Mouse (Mus musculus) natural killer cell, adult 2 months (primary cell): ENCODE measurements around the gene Prim2.

Experiments used
- DNase-seq, 2 experiments: peaks; one replicate each; pipeline ENCODE4 v3.0.0; 2022; ENCODE audit warnings: low spot score in 2 of 2

Prim2 gene

DNA sequence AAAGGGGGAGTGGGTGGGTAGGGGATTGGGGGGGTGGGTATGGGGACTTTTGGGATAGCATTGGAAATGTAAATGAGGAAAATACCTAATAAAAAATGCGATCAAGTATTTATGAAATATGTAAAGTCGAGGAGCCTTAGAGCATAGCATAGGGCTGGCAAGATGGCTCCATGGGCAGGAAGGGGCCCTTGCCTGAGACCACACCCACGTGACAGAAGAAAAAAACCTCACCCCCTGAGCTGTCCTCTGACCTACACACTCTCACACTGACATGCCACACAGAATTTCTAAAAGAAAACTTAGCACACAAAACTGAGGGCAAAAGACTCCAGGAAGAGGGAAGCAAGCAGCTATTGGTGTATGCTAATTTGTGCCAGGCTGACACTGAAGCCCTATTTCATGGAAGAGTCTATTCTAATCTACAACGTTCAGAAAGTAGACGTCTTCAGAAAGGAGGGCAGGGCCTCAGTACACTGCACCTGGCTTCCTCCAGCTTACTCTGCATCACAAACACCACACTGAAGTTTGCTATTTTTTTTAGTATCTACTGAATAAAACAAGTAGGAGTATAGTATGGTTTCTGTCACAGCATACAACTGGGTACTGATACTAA lies 65.4 kb downstream of the Prim2 start:
- no peak for DNase-seq

DNA sequence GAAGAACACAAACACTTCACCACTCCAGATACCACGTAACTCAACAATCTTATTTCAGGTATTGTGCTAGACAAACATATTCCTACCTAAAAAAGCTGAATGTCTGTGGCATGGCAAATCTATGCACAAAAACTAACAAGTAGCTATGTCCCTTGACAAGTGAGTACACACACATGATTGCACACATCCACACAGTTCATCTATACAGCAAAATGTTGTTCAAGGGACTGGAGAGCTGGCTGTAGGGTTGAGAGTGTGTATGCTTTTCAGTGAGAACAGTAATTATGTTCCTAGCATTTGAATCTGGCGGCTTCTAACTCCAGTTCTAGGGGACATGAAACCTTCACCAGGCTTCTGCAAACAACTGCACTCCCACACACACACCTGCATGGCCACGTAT lies 69.9 kb downstream of the Prim2 start:
- no peak for DNase-seq

DNA sequence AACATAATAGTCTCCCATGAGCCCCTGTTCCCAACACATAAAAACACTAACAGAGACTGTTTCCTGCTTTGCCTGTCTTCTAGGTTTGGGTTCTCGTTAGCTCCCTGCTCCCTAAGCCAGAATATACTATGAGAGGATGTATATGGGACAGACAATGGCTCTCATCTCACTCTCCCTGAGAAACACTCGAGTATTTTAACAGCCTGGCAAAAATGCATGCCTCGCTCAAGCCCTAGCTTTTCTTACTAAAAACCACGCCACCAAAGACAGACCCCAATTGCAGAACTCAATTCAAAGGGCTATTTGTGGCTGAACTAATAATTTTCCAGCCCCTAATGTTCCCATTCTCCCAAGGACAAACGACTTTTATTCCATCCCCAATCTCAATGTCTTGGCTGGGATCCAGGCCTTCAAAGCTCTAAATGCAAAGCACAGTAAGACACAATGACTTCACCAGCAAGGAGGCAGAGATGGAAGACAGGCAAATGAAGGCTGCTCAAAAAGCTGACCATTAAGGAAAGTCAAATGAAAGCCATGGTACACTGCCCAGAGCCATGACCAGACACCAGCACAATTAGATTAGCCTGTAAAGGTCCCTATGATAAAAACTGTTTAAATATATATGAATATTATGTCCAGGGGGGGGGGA lies 70.5 kb downstream of the Prim2 start:
- no peak for DNase-seq

DNA sequence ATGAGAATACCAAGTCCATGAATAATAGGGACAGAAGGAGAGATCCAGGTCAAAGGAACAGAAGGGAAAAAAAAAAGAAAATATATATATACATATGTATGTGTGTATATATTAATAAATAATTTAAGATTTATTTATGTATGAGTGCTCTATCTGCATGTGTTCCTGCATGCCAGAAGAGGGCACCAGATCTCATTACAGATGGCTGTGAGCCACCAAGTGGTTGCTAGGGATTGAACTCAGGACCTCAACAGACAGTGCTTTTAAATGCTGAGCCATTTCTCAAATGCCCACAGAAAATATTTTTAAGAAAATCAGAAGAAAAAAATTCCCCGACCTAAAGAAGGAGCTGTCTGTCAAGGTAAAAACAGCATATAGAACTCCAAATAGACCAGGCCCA lies 72.6 kb downstream of the Prim2 start:
- DNase-seq = no peak

DNA sequence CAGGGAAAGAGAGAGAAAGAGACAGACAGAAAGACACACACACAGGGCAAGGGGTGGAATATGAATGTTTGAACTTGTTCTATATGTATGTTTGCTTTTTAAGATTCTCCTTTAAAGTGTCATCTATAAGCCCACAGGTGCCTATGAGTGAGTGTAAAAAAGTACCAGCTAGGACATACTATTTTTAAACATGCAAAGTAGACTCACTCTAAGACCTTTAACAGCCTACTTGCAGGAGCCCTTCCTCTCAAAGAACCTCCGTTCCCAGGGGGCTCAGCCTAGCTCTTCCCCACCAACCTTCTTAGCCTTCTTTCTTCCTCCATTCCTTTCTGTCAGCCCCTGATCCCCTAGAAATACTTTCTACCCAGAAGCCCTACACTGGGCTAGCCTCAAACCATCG lies 73.7 kb downstream of the Prim2 start:
- no peak for DNase-seq

DNA sequence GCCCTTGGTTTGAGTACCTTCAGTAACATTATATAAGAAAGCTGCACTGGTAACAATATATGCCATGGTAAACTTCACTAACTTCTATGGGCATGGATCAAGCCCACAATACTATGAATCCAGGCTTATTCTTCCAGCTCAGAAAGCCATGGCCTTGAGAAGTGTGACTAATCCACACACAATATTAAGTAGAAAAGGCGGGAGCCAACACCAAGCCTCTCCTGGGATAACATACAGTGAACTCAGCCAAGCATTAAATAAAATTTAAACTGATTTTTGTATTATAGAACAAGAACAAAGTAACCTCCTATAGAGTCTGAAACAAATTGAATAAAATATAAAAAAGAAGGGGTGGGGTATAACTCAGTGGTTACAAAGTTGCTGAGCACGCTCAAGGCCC lies 74.6 kb downstream of the Prim2 start:
- DNase-seq = no peak

DNA sequence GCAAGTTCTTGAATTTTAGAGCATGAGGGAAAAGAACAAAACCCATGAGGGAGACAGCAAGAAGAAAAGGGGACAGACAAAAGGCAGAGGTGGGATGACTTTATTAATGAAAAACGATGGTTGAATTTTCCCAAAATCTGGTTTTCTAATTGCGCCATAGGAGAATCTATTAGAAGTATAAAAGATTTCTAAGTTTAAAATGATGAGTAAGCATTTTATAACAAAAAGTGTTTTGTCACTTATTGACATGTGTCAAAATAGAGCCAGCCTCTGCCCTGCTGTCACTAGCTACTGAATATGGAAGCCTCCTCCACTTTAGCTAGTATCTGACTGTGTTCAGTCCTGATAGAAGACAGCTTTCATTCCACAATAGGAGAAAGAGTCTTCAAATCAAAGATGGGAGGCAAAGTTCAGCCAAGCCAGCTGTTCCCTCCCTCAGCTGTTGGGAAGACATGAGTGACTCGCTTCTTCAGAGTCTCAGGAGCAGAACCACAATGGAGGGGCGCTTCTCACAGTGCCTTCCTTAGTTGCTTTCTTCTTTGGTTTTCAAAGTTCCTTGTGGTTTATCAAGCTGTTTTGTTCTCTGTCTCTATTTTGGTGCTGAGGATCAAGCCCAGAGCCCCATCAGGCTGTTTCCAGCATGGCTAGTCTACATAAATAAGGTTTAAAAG lies 75.7 kb downstream of the Prim2 start:
- no peak for DNase-seq

DNA sequence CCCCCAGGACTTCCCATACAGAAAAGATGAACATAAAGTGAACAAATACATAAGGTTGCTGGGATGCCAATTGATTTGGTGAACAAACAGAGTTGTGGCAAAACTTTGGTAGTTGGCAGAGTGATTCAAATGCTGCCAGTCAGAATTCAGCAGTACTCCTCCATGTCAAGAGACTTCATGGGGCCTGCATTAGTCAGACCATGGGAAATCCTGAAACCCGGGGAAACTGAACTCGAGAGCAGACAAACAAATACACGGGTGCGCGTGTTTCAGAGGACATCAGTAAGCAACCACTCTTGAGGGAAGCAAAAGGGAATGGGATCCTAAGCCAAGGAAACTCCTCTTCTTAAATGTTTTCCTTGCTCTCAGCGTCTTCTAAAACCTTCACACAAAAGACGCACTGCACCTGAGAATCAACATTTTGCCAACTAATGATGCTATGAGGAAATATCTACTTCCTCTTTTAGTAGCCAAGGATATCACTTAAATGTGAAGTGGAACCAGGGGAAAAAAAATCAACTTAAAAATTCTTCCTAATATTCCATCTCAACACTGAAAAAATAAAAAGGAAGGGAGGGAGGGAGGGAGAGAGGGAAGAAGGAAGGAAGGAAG lies 77.5 kb downstream of the Prim2 start:
- DNase-seq = no peak

DNA sequence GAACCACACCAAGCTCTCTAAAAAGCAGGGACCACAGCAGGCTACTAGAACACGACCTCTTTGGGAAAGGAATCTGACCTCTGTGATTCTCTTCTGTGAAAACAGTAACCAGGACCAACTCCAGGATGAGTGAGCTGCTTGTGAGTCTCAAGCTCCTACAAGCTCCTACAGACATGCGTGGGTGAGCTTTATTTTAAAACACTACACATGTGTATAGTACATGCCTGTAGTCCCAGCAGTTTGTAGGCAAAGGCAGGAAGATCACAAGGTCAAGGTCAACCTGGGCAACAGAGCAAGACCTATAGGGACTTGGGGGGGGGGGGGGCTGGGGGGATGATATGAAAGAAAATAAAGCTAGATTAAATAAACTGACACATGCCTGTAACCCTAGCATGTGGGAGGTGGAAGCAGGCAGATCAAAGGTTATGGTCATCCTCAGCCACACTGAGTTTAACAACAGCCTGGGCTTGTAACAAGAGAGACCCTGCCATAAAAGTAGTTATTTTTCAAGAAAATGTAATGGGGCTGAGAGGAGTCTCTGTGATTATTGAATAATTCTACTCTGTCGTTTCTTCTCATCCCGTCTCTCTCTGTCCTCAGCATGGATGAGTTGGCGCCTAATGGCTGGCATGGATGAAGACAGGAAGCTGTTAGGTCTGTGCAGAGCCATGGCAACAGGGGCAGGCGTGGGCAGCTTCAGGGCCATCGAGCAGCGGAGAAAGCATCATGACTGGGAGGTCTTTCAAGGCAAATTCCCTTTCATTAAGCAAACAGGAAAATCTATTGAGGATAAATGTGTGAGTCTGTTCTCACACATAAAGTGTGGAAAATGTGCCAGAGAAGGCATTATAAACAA lies 78.8 kb downstream of the Prim2 start:
- DNase-seq = no peak

DNA sequence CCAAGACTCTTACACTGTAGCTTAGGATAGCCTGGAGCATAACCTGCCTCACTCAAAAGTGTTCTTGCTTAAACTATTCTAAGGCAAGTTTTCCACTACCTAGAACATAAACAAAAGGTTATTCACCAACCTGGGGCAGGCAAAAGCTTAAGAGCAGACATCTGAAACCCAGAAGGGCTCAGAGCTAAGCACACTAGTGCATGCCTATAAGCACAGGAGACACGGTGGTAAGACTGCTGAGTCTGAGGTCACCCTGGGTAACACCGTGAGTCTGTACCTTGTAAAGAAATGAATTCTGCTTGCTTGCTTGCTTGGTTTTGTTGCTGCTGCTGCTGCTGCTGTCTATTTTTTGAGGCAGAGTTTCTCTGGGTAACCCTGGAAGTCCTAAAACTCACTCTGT lies 80.1 kb downstream of the Prim2 start:
- no peak for DNase-seq

DNA sequence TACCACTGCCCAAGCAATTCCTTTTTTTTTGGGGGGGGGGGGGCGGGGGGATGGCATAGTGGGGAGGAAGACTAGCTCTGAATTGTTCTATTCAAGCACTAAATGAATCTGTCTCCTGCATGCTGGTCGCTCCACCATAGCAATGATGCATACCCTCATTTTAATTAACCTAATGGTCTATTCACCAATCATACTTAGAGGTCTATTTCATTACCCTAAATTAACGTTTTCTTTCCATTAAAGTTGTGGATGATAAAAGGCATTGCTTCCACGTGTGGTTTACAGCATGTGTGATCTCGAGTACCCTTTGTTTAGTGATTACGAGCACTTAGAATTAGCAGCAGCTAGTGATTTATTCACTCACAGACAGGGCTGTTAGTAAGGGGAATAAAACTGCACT lies 81.0 kb downstream of the Prim2 start:
- DNase-seq = no peak

DNA sequence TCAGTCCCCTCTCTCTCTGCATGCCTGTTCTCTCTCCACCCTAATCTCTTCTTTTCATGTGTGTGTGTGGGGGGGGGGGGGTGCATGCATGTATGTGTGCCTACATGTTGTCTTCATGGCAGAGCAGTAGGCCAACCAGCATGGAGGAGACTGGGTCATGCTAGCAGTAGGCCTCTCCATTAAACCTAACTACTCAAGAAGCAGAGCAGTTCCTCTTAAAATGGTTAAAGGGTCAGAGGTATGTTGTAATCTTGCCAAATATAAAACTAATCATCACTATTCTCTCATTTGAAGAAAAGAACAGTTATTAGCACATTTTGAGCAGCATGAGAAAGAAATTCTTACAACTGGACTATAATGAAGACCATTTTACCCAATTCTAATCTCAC lies 85.0 kb downstream of the Prim2 start:
- DNase-seq = no peak

DNA sequence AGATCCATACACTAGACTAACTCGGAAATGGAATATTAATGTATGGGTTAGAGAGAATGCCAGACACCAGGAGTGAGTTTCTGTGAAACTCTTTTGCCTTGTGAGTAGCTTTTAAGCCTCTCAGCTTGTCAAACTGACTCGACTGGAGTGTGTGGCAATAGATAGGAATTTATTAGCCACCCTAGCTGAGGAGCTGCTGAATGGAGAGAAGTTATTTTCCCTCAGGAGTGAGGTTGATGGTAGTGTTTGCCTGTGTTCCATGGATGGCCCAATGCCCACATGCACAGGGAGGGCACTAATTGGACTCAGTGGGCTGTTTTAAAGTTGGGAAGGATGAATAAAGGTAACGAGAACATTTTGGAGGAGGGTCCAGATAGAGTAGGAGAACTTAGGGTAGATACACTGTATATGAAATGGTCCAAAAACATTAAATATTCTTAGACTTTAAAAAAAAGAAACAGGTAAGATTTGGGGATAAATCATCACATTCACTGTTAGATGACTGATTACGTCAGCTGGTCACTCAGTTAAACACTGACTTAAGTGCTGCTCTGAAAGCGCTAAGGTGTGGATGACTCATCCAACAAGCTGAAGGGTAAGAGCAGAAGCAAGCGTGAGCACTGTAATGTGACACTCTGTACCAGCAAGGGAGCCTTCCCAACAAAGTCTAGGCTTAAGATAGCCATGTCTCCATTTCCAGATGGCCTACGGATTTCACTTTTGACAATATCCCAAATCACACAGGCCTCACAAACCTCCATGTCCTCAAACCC lies 85.6 kb downstream of the Prim2 start:
- DNase-seq = peak in 1 of 2 experiments; percentile 32

DNA sequence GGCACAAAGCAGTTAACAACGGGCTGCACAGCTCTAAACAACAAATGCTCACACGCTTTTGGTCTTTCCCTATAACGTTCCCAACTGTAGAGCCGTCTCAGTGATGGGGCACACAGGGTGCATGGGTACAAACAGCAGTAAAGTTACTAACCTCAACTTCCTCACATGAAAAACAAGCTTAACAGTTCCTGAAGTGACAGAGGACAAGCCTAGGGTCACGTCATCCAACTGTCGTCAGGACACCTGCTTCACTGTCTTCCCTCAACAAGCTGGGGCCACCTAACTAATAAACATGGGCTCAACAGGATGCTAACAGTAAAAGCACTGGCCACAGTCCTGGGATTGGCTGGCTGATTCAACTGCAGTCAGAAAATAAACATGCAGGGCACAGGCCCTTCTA lies 91.0 kb downstream of the Prim2 start:
- peak; percentile 47 to 52 for DNase-seq

DNA sequence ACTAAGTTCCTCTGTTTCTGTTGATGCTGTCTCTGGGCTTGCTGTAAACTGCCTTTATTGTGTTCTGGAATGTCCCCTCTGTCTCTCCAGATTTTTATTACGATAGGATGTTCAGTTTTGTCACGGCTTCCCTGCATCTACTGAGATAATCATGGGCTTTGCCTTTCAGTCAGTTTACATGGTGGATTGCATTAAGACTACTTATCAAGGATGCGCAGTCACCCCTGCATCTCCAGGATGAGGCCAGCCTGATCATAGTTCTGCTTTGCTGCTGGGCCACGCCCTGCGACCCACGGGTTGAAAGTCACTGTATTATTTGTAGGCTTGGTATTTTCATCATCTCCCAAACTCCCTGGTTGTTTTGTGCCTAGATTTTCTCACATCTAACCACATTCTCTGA lies 95.1 kb downstream of the Prim2 start:
- DNase-seq = no peak

DNA sequence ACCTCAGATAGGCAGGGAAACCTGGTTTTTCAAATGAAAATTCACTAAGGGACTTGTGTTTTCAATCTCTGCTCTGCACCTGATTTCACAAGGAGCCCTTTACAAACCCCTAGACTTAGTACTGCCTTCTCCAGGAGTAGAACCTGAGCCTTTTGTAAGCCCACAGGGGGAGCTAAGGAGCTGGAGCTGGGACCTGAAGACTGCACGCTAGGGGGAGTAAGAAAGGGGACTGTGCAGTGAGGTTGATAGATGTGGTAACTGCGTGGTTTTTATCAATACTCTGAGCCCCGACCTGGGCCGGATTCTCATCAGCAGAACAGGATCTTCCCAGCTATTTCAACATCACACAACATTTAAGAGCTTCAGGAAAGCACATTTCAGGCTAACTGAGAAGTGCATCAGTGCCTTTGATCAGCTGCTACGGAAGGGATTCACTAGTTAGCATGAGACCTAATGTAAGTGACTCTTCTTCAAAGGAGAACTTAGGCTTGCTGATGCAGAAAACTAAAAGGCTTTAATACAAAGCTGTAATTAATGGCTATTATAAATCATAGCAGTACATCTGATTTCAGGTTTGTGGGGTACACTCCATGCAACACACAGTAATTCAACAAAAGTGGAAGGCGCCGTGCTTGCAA lies 103.7 kb downstream of the Prim2 start:
- DNase-seq = peak in 1 of 2 experiments; percentile 47

DNA sequence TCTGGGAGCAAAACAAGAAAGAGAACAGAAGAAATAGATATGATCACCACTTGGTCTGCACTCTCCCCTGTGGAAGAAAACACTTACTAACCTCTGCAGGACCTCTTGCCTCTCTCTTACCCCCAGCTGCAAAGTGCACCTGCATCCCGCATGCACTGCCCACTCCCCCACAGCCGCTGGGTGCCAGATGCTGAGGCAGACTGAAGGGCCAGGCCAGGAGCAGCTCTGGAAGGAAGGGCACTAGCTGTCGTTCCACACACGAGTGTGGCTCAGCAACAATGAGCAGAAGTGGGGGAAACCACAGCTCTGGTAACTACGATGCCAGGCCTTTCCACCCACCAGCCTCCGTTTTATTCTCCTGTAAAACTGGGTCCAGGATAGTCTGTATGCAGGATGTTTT lies 105.6 kb downstream of the Prim2 start:
- DNase-seq = no peak

DNA sequence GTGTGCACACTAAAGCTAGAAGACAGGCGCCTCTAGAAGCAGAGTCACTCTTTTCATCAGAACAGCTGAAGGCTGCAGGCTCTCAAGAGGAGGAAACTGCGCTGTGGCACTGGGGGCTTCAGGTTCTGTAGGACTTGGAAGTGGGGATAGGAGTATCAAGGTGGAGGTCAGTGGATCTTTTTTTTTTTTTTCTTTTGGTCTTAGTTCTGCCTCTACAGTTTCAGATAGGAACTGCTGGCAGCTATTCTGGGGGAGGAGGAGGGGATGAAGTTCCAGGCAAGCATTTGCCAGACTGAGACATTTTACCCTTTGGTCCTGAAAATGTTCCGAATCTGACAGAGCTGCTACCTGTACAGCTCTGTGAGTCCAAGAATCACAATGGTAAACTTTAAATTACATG lies 106.0 kb downstream of the Prim2 start:
- DNase-seq = no peak

DNA sequence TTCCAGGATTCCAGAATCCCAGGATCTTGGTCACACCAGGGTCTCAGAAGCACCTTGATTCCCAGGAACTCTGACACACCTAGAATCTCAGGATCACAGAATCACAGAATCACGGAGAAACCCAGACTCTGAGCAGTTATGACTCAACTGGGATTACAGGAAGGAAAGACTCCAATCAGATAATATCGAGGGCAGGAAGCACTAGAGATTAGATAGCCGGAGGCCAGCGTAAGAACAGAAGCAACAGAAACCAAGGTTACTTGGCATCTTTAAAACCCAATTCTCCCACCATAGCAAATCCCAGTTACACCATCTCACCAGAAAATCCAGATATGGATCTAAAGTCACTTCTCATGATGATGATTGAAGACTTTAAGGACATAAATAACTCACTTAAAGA lies 113.0 kb downstream of the Prim2 start:
- no peak for DNase-seq

DNA sequence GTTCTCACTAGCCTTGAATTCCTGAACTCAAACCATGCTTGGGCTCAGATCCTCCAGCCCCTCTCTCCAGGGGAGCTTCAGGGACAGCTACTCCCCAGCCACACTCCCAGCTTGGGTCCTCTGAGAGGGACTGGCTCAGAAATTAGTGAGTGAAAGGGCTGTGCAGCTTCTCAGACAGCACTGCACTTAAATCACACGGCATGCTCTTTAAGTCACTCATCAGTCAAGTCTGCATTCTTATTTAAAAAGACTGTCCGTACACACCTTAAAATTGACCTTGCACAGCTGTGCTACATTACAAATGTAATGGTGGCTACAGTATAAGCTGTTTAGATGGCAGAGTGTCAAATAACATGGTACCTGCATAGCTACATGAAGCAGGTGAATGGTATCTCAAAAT lies 114.0 kb downstream of the Prim2 start:
- no peak for DNase-seq

DNA sequence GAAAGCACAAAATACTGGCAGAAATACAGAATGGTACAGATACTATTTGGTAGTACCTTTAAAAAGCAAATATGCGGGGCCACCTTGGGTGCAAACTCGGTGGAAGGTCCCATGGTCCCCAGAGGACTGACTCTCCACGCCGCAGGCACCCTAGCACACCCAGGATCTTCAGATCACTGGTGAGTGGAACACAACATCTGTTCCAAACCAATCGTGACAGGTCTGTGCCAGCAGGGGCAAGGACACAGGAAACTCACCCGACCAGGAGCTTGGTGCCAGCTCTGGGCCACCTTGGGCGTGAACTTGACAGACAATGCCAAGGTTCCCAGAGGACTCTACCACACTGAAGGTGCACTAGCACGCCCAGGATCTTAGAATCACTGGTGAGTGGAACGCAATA lies 118.2 kb downstream of the Prim2 start:
- peak in 1 of 2 experiments; percentile 7 for DNase-seq
